ENCODE assay signal across 8 mouse cellular contexts in the genomic region with DNA sequence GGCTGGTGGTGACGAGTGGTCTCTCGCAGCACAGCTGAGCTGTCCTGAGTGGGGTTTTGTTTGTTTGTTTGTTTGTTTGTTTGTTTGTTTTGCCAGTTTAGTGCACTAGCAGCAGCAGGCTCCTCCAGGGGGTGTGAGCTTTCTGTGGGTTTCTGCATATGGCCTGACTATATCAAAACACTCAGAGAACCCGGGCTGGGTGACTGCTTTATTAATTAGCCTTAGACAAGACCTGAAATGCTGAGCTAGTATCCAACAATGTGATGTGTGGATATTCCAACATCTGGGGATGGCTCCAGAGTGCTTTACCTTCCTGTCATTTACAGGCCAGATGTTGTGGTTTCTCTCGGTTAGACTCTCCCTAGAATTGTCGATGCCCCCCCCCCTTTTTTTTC. TPM values are rescaled to one million over a fixed set of nuclear protein-coding genes. Genes with fewer than 3 reads are reported as not detected.
DNase-seq lines count a peak whose midpoint lies in the region; ATAC-seq lines count a peak whose summit lies in the region.

No protein-coding gene starts in this region.

- peak overlapping the region; percentile 79 for H3K4me3 ChIP-seq in kidney, embryonic 15.5 days (replicated peaks)
- H3K4me3 ChIP-seq in embryonic facial prominence, embryonic 10.5 days: peak overlapping the region; percentile 84
- H3K4me3 ChIP-seq in midbrain, embryonic 15.5 days: peak overlapping the region; percentile 79

- DNase-seq in kidney, postnatal 14 days: no peak
- DNase-seq in embryonic facial prominence, embryonic 10.5 days (ENCODE audit: low spot score): no peak
- DNase-seq in layer of hippocampus, postnatal 25 days (ENCODE audit: extremely low spot score in 1 of 2, low spot score in 1 of 2): no peak
- no peak for DNase-seq in left cerebral cortex, adult 18-20 months (ENCODE audit: low spot score in 2 of 2)
- DNase-seq in layer of hippocampus, adult 18-20 months (ENCODE audit: low spot score in 2 of 2): no peak

- H3K27me3 ChIP-seq in kidney, embryonic 15.5 days: 0 out of 2 replicates have a peak, but pooled peaks cover 6% of the 10 kb centered on the region
- peaks cover 32% of the 10 kb centered on the region for H3K27me3 ChIP-seq in embryonic facial prominence, embryonic 10.5 days (replicated peaks; ENCODE audit: low read depth, poor library complexity, severe bottlenecking)
- no peaks in the 10 kb centered on the region; the same call in 1 of the 2 replicates for H3K27me3 ChIP-seq in midbrain, embryonic 15.5 days (replicated peaks)

- H3K9me3 ChIP-seq in kidney, embryonic 15.5 days (replicated peaks): peaks cover 6% of the 10 kb centered on the region; the same call in 1 of the 2 replicates
- H3K9me3 ChIP-seq in embryonic facial prominence, embryonic 10.5 days: 0 out of 2 replicates have a peak, but pooled peaks cover under 1% of the 10 kb centered on the region
- no peaks in the 10 kb centered on the region for H3K9me3 ChIP-seq in midbrain, embryonic 15.5 days

- no peak overlapping the region for H3K27ac ChIP-seq in kidney, embryonic 15.5 days
- H3K27ac ChIP-seq in embryonic facial prominence, embryonic 10.5 days (replicated peaks): peak overlapping the region; percentile 77; the same call in 1 of the 2 replicates
- peak overlapping the region; percentile 53; the same call in 1 of the 2 replicates for H3K27ac ChIP-seq in midbrain, embryonic 15.5 days

- H3K4me1 ChIP-seq in kidney, embryonic 15.5 days: peaks cover 6% of the 10 kb centered on the region; the same call in 1 of the 2 replicates
- peaks cover 17% of the 10 kb centered on the region for H3K4me1 ChIP-seq in embryonic facial prominence, embryonic 10.5 days
- peaks cover 11% of the 10 kb centered on the region for H3K4me1 ChIP-seq in midbrain, embryonic 15.5 days

- no peak for ATAC-seq in kidney, embryonic 15.5 days (replicated peaks; ENCODE audit: low FRiP score)
- ATAC-seq in inflammation-experienced regulatory T-cells, adult 6 months: peak; percentile 39
- ATAC-seq in midbrain, embryonic 15.5 days (replicated peaks): no peak

- 0 out of 2 replicates have a peak overlapping the region, but pooled peaks have one; percentile 60 for H3K9ac ChIP-seq in kidney, embryonic 15.5 days
- peak overlapping the region; percentile 5; the same call in 1 of the 2 replicates for H3K9ac ChIP-seq in midbrain, embryonic 15.5 days

- peak overlapping the region; percentile 100 for H3K4me2 ChIP-seq in kidney, embryonic 15.5 days
- H3K4me2 ChIP-seq in midbrain, embryonic 15.5 days: peak overlapping the region; percentile 86

- 22% methylated on average over 5 of the region's 5 CpGs for WGBS in kidney, embryonic 15.5 days
- 23% methylated on average over 5 of the region's 5 CpGs for WGBS in embryonic facial prominence, embryonic 10.5 days
- 18% methylated on average over 5 of the region's 5 CpGs for WGBS in midbrain, embryonic 15.5 days

- no peaks in the 10 kb centered on the region for H3K36me3 ChIP-seq in kidney, embryonic 15.5 days
- no peaks in the 10 kb centered on the region for H3K36me3 ChIP-seq in embryonic facial prominence, embryonic 10.5 days (replicated peaks)
- no peaks in the 10 kb centered on the region for H3K36me3 ChIP-seq in midbrain, embryonic 15.5 days (replicated peaks)

RNA-seq across cellular contexts. Expression of gene Cyp2u1, which starts 0.3 kb away (rescaled TPM):
- polyA plus RNA-seq in kidney, embryonic 15.5 days (2015; fragmentation: Nextera tagmentation; extraction: Ambion mirVana): 2.5 and 3.4 TPM in 2 replicates
- polyA plus RNA-seq in embryonic facial prominence, embryonic 10.5 days (2016; fragmentation: Nextera tagmentation; extraction: Ambion mirVana): 0.69 and 1.5 TPM in 2 replicates
- 1 to 10 TPM in 2 of 3 experiments, under 1 TPM in 1; 0.68 to 2.3 (median 1.4) TPM for polyA plus RNA-seq in inflammation-experienced regulatory T-cells, adult 6 months (2017; shearing (Covaris generic))
- polyA plus RNA-seq in midbrain, embryonic 15.5 days (2015; fragmentation: Nextera tagmentation; extraction: Ambion mirVana): 7.3 and 8.1 TPM in 2 replicates
- 10 to 100 TPM; 15.9 to 17.5 TPM for total RNA-seq in layer of hippocampus, postnatal 25 days (2021)
- total RNA-seq in left cerebral cortex, adult 18-20 months (2021): 10 to 100 TPM; 15.9 to 17.0 TPM
- total RNA-seq in layer of hippocampus, adult 18-20 months (2021): 10 to 100 TPM; 18.1 to 20.8 TPM

RNA-seq across cellular contexts. Expression of gene Hadh, which starts 31.4 kb away (rescaled TPM):
- 125 and 130 TPM in 2 replicates for polyA plus RNA-seq in kidney, embryonic 15.5 days (2015; fragmentation: Nextera tagmentation; extraction: Ambion mirVana)
- polyA plus RNA-seq in embryonic facial prominence, embryonic 10.5 days (2016; fragmentation: Nextera tagmentation; extraction: Ambion mirVana): 97.1 and 101 TPM in 2 replicates
- 10 to 100 TPM; 59.7 to 85.1 (median 81.0) TPM for polyA plus RNA-seq in inflammation-experienced regulatory T-cells, adult 6 months (2017; shearing (Covaris generic))
- 20.8 and 21.1 TPM in 2 replicates for polyA plus RNA-seq in midbrain, embryonic 15.5 days (2015; fragmentation: Nextera tagmentation; extraction: Ambion mirVana)
- total RNA-seq in layer of hippocampus, postnatal 25 days (2021): 10 to 100 TPM; 23.1 to 24.6 TPM
- 10 to 100 TPM; 18.7 to 20.3 TPM for total RNA-seq in left cerebral cortex, adult 18-20 months (2021)
- 10 to 100 TPM; 21.5 to 23.5 TPM for total RNA-seq in layer of hippocampus, adult 18-20 months (2021)
